Mouse (Mus musculus): ENCODE data around the gene Prss44.

The Prss44 gene

GRCm38 (mm10) chr9:110833021-110833420, 19.2 kb downstream of the Prss44 start:
- DNase-seq (ENCODE audit: low spot score in 2 of 2): no peak

GRCm38 (mm10) chr9:110834411-110834810, 20.6 kb downstream of the Prss44 start, which contains the start of gene Prss45:
TSS of gene Prss45 (plus strand) at chr9:110834588.
- DNase-seq (ENCODE audit: low spot score in 2 of 2): no peak

DNA sequence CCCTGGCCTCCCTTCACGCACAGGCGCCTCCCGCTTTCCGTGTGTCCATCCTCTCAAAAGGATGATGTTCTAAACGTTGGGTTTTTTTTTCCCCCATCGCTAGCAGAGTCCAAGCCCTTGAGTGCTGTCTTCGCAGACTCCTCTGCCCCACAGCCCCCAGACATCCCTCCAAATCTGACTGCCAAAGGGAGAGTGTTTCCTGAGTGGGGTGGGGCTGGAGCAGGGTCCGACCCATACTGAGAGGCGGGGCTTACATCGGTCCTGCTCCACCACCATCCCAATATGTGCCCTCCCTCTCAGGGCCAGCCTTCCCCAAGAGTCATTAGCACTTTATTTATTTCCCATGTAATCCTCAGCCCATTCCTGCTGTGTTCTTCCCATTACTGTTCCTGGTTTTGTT, 21.2 kb downstream of the Prss44 start:
- no peak for DNase-seq (ENCODE audit: low spot score in 2 of 2)

GRCm38 (mm10) chr9:110836112-110836511, 22.3 kb downstream of the Prss44 start:
- no peak for DNase-seq (ENCODE audit: low spot score in 2 of 2)

GRCm38 (mm10) chr9:110840905-110841304, 27.1 kb downstream of the Prss44 start:
- no peak for DNase-seq (ENCODE audit: low spot score in 2 of 2)

GRCm38 (mm10) chr9:110841438-110841837, 27.6 kb downstream of the Prss44 start:
- no peak for DNase-seq (ENCODE audit: low spot score in 2 of 2)

- no peak for DNase-seq (ENCODE audit: low spot score in 2 of 2)
Observed at GRCm38 (mm10) chr9:110844206-110844605, 30.4 kb downstream of the Prss44 start, which contains the start of gene Prss46. TSS of gene Prss46 (plus strand) at chr9:110844506.

- DNase-seq (ENCODE audit: low spot score in 2 of 2): no peak
Observed at GRCm38 (mm10) chr9:110849162-110849561, 35.4 kb downstream of the Prss44 start.

DNA sequence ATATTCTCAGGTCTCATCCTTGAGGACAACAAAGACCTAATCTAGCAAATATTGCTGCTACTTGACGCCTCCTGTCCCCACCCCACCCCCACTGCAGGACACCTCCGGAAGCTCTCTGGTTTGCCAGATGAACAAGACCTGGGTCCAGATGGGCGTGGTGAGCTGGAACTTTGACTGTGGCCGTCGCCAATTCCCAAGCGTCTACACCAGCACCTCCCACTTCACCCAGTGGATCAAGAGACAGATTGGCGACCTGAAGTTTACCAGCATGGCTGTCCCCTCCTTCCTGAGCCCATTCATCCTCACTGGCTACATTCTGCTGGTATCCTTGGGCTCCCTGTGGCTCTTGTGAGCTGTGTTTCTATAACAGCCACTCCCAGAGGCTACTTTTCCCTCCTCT, 42.1 kb downstream of the Prss44 start:
- DNase-seq (ENCODE audit: low spot score in 2 of 2): no peak

DNA sequence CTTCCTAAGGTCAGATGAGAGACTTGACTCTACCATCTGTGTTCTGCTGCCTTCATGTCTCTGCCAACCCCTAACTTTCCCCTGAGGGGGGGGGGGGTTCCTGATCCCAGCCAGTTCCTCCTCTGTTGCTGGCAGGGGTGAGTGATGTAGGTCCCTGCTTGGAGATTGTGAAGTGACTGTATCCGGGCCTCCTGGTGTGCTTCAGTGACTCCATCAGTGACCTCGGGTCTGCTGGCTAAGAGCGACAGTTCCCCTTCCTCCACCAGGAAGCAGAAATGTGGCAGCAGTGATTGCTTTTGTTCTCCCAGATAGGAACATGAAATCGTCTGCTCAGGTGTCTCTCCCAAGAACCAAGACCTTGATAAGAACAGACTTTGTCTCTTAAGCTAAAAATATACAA, 43.1 kb downstream of the Prss44 start:
- no peak for DNase-seq (ENCODE audit: low spot score in 2 of 2)

GRCm38 (mm10) chr9:110857781-110858472, 44.1 kb downstream of the Prss44 start, which contains the start of gene Prss50:
TSS of gene Prss50 (plus strand) at chr9:110857967.
- DNase-seq (ENCODE audit: low spot score in 2 of 2): no peak

DNA sequence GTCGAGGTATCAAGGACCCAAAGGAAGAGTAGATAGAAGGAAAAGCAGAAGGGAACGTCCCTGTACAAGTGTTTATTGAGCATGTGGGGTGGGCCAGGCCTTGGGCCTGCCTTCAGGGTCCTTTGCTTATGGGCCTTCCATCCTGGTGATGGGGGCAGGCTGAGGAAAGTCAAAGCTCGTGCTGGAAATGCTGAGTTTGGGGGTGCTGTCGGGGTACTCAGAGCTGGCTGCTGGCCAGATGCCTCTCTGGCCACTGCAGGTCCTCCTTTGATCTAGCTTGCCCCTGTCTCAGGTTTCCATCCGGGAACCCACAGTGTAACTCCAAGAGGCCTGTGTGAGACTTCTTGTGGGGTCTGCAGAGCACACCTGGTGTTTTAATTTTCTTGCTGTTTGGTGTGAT, 44.7 kb downstream of the Prss44 start:
- DNase-seq (ENCODE audit: low spot score in 2 of 2): no peak

DNA sequence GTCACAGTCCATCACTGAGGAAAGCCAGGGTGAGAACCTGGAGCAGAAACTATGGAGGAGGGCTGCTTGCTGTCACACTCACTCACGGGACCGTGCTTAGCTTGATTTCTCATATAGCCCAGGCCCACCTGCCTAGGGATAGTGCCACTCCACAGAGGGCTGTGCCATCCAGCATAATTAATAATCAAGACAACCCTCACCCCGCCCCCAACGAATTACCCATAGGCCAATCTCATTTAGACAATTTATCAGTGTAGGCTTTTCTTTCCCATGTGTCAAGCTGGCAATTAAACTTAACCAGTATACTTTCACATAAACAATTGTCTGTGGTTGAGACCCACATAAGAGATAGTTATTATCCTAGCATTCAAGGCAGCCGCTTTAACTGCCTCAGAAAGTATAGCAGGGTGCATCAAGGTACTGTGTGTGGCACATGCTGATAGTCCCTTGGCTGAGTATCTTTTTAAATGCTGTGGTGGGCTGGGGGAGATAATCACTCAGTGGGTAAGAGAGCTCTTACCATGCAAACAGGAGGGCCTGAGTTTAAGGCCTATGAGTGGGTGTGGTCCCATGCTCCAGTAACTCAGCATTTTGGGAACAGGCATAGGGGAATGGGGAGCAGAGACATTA, 45.3 kb downstream of the Prss44 start:
- DNase-seq (ENCODE audit: low spot score in 2 of 2): no peak

DNA sequence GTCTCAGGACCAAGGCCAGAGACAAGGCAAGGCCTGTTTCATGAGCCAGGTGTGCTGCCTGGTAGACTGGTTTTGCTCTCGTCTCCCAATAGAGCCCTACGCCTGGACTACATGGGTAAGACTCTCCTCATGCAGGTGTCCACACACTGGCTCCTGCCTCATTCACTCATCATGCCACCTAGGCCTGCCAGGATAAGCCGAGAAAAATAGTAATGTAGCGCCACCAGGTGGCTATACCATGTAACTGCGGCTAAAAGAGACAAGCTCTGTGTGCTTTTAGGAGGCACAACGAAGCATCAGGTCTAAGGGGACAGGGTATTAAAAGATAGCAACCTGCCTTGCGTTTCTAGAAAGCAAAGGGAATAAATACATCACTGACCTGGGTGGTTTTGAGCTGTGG, 57.2 kb downstream of the Prss44 start:
- DNase-seq (ENCODE audit: low spot score in 2 of 2): peak in 1 of 2 experiments; percentile 31
